Comparison of ENCODE assay signal across 9 mouse cellular contexts in the genomic region with DNA sequence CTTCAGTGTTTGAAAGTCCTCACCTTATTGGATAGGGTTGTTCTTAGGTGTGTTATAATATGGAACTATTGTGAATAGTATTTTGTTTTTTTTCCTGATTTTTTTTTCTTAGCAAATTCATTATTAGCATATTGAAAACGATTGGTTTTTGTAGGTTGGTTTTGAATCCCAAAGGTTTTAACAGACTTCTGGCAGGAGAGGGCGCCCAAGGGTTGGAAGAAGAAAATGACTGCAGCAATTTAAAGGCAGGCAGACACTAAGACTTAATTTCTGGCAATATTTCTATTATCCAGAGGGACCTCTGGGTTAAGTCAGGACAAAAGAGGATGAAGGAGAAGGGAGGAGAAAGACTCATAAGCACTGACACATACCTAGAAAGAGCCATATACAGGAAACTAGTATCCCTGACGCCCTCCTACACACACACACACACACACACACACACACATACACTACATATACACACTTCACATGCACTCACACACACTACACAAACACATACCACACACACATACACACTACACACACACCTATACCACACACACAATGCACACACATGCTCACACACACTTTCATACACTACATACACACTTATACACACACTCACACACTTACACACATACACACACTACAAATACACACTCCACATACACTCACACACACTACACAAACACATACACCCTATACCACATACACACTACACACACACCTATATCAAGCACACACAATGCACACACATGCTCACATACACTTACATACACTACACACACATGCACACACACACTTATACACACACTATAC. TPM values are rescaled to one million over a fixed set of nuclear protein-coding genes. Genes with fewer than 3 reads are reported as not detected.
A peak's percentile ranks its signal among the peaks of the same experiment; 100 is the strongest.
DNase-seq lines count a peak whose midpoint lies in the region; ATAC-seq and TF ChIP-seq lines count a peak whose summit lies in the region.
"Had no signal": no experiment of that assay in that cellular context is flagged by ENCODE, and none has a peak within 500 bp of the region (broad histone marks: within the 10 kb centered on the region; RNA-seq: fewer than 3 reads in every experiment).

No protein-coding gene starts in this region.

- no peak for TF ChIP-seq POLR2A in cortical plate, adult 2 months (IDR thresholded peaks at IDR 0.05; ENCODE audit: extremely low read depth, insufficient read depth, low read length)
- TF ChIP-seq POLR2A in heart, adult 2 months (IDR thresholded peaks at IDR 0.05; ENCODE audit: insufficient read depth, low read depth, low read length): no peak

- DNase-seq in spleen, adult 18-20 months: peak; percentile 39 to 74
- no peak for DNase-seq in spleen, adult 12 weeks (ENCODE audit: low spot score)
- DNase-seq in heart, adult 2 months: peak; percentile 72 to 81
- peak; percentile 59 to 84 for DNase-seq in kidney, adult 8-10 months
- peak; percentile 58 to 81 for DNase-seq in thymus, postnatal 10 days (ENCODE audit: low spot score in 2 of 2)

- no peaks in the 10 kb centered on the region; the same call in 1 of the 2 replicates for H3K27me3 ChIP-seq in heart, adult 2 months (ENCODE audit: control insufficient read depth, insufficient read depth, low read length)
- H3K27me3 ChIP-seq in limb, embryonic 15.5 days: no peaks in the 10 kb centered on the region

- TF ChIP-seq EP300 in heart, adult 2 months (IDR thresholded peaks at IDR 0.05; ENCODE audit: insufficient read depth, low read depth, low read length): no peak

- 0 out of 2 replicates have a peak, but pooled peaks have one; percentile 31 for ATAC-seq in limb, embryonic 15.5 days (ENCODE audit: insufficient number of reproducible peaks, low FRiP score, low TSS enrichment, low read depth)
- ATAC-seq in monocyte, adult 5-6 weeks (replicated peaks; ENCODE audit: insufficient number of reproducible peaks, low FRiP score, low TSS enrichment, poor library complexity, severe bottlenecking): peak; percentile 32; the same call in 1 of the 2 replicates

- H3K9ac ChIP-seq in heart, adult 2 months (ENCODE audit: low read depth, low read length): peak overlapping the region; percentile 19
- no peak overlapping the region for H3K9ac ChIP-seq in limb, embryonic 15.5 days

- no peak overlapping the region for H3K27ac ChIP-seq in cortical plate, adult 2 months (ENCODE audit: insufficient read depth, low read length)
- H3K27ac ChIP-seq in heart, adult 2 months: peak overlapping the region; percentile 36
- no peak overlapping the region for H3K27ac ChIP-seq in limb, embryonic 15.5 days

- no peak overlapping the region for H3K4me3 ChIP-seq in cortical plate, adult 2 months (ENCODE audit: insufficient read depth, low read length)
- H3K4me3 ChIP-seq in heart, adult 2 months: peak overlapping the region; percentile 18; the same call in 1 of the 2 replicates
- H3K4me3 ChIP-seq in limb, embryonic 15.5 days: no peak overlapping the region
- H3K4me3 ChIP-seq: myocyte had no signal

- no peaks in the 10 kb centered on the region; the same call in 1 of the 2 replicates for H3K79me2 ChIP-seq in heart, adult 2 months (replicated peaks; ENCODE audit: control insufficient read depth, insufficient read depth, low read length)

- H3K36me3 ChIP-seq in heart, adult 2 months (ENCODE audit: control insufficient read depth, insufficient read depth, low read length): no peaks in the 10 kb centered on the region
- H3K36me3 ChIP-seq in limb, embryonic 15.5 days: no peaks in the 10 kb centered on the region

- peak; percentile 57; the same call in 1 of the 2 replicates for TF ChIP-seq CTCF in cortical plate, adult 2 months (IDR thresholded peaks at IDR 0.05; ENCODE audit: extremely low read depth, insufficient read depth, low read length)
- TF ChIP-seq CTCF in heart, adult 2 months (IDR thresholded peaks at IDR 0.05): peak; percentile 87

- WGBS in heart, adult 2 months: 27% methylated on average over 3 of the region's 3 CpGs
- WGBS in limb, embryonic 15.5 days: 32% methylated on average over 3 of the region's 3 CpGs

- H3K4me2 ChIP-seq in limb, embryonic 15.5 days: no peak overlapping the region

- no peaks in the 10 kb centered on the region for H3K9me3 ChIP-seq in limb, embryonic 15.5 days

- H3K4me1 ChIP-seq in cortical plate, adult 2 months (ENCODE audit: control insufficient read depth, insufficient read depth, low read length): peaks cover 3% of the 10 kb centered on the region; the same call in 1 of the 2 replicates
- H3K4me1 ChIP-seq in heart, adult 2 months (ENCODE audit: control insufficient read depth, insufficient read depth, low read length): peaks cover 4% of the 10 kb centered on the region
- 0 out of 2 replicates have a peak, but pooled peaks cover 6% of the 10 kb centered on the region for H3K4me1 ChIP-seq in limb, embryonic 15.5 days

- intact Hi-C loops in heart, adult 2 months (cut with DNase I): loop anchor here (1.0 to 2.0 kb wide), 3 partner anchors 69 to 121 kb away; no protein-coding TSS in a partner anchor

RNA-seq across cellular contexts. Expression of gene Hsd11b1, which starts 8.2 kb away (rescaled TPM):
- polyA plus RNA-seq in cortical plate, adult 2 months (2012; rRNA removed): 39.5 and 44.8 TPM in 2 replicates
- total RNA-seq in heart, adult 2 months (2021): 10 to 100 TPM; 10.5 to 15.1 TPM
- polyA plus RNA-seq in heart, adult 2 months (2012; rRNA removed): 18.8 and 20.9 TPM in 2 replicates
- polyA plus RNA-seq in limb, embryonic 15.5 days (2015; fragmentation: Nextera tagmentation; extraction: Ambion mirVana): 6.8 and 10.3 TPM in 2 replicates
- 101 to 156 TPM (median 112 TPM) in 3 replicates for total RNA-seq in monocyte, adult 5-6 weeks (2017)

RNA-seq across cellular contexts. Expression of gene G0s2, which starts 17.3 kb away (rescaled TPM):
- polyA plus RNA-seq in cortical plate, adult 2 months (2012; rRNA removed): 20.8 and 22.6 TPM in 2 replicates
- total RNA-seq in heart, adult 2 months (2021): 10 to 100 TPM; 44.8 to 57.9 TPM
- polyA plus RNA-seq in heart, adult 2 months (2012; rRNA removed): 200 and 229 TPM in 2 replicates
- polyA plus RNA-seq in limb, embryonic 15.5 days (2015; fragmentation: Nextera tagmentation; extraction: Ambion mirVana): 26.5 and 43.2 TPM in 2 replicates
- 41.0 to 151 TPM (median 72.9 TPM) in 3 replicates for total RNA-seq in monocyte, adult 5-6 weeks (2017)

RNA-seq across cellular contexts. Expression of gene Lamb3, which starts 48.2 kb away (rescaled TPM):
- 0.79 and 2.4 TPM in 2 replicates for polyA plus RNA-seq in cortical plate, adult 2 months (2012; rRNA removed)
- total RNA-seq in heart, adult 2 months (2021): 10 to 100 TPM; 11.4 to 11.9 TPM
- polyA plus RNA-seq in heart, adult 2 months (2012; rRNA removed): 9.2 and 11.1 TPM in 2 replicates
- polyA plus RNA-seq in limb, embryonic 15.5 days (2015; fragmentation: Nextera tagmentation; extraction: Ambion mirVana): 8.6 and 11.1 TPM in 2 replicates
- 2.9 to 28.1 TPM (median 5.6 TPM) in 3 replicates for total RNA-seq in monocyte, adult 5-6 weeks (2017)

RNA-seq across cellular contexts. Expression of gene Traf3ip3, which starts 54.2 kb away (rescaled TPM):
- 1.6 and 2.4 TPM in 2 replicates for polyA plus RNA-seq in cortical plate, adult 2 months (2012; rRNA removed)
- total RNA-seq in heart, adult 2 months (2021): 1 to 10 TPM in 1 of 2 experiments, under 1 TPM in 1; 0.94 to 2.7 TPM
- polyA plus RNA-seq in heart, adult 2 months (2012; rRNA removed): 1.9 and 2.2 TPM in 2 replicates
- polyA plus RNA-seq in limb, embryonic 15.5 days (2015; fragmentation: Nextera tagmentation; extraction: Ambion mirVana): 16.3 and 44.2 TPM in 2 replicates
- total RNA-seq in monocyte, adult 5-6 weeks (2017): 198 to 292 TPM (median 228 TPM) in 3 replicates
